37 mouse cellular contexts compared by ENCODE assay signal in genomic region chr7:26082595-26082994, GRCm38 (mm10). TPM values are rescaled to one million over a fixed set of nuclear protein-coding genes. Genes with fewer than 3 reads are reported as not detected.
"Had no signal": no experiment of that assay in that cellular context is flagged by ENCODE, and none has a peak within 500 bp of the region (broad histone marks: within the 10 kb centered on the region; RNA-seq: fewer than 3 reads in every experiment).

No protein-coding gene starts in this region.

- H3K36me3 ChIP-seq: heart, embryonic 10.5 days; heart, embryonic 12.5 days; hindbrain, embryonic 10.5 days; hindbrain, embryonic 12.5 days; intestine, embryonic 15.5 days; limb, embryonic 10.5 days; limb, embryonic 12.5 days had no signal

- H3K9ac ChIP-seq: heart, embryonic 12.5 days; hindbrain, embryonic 12.5 days; hindbrain, embryonic 14.5 days; intestine, embryonic 15.5 days; limb, embryonic 12.5 days had no signal

- H3K27me3 ChIP-seq: heart, embryonic 12.5 days; hindbrain, embryonic 12.5 days; intestine, embryonic 15.5 days; limb, embryonic 12.5 days had no signal

- H3K4me2 ChIP-seq: heart, embryonic 12.5 days; hindbrain, embryonic 12.5 days; hindbrain, embryonic 14.5 days; intestine, embryonic 15.5 days; limb, embryonic 12.5 days had no signal

- H3K27ac ChIP-seq: gastrocnemius, adult 2 months; heart, embryonic 10.5 days; hindbrain, embryonic 10.5 days; hindbrain, embryonic 12.5 days; hindbrain, embryonic 14.5 days; intestine, embryonic 15.5 days; layer of hippocampus, adult 2 months; left cerebral cortex, adult 2 months; limb, embryonic 10.5 days; limb, embryonic 12.5 days had no signal

- H3K4me1 ChIP-seq: heart, embryonic 10.5 days; heart, embryonic 12.5 days; hindbrain, embryonic 10.5 days; hindbrain, embryonic 12.5 days; intestine, embryonic 15.5 days; limb, embryonic 10.5 days; limb, embryonic 12.5 days had no signal

- ATAC-seq: hindbrain, embryonic 16.5 days; inflammation-experienced regulatory T-cells, adult 6 months; intestine, embryonic 15.5 days; intestine, postnatal 0 days had no signal

- H3K9me3 ChIP-seq: heart, embryonic 10.5 days; intestine, embryonic 15.5 days had no signal

- DNase-seq: gastrocnemius, adult 2 months; gastrocnemius, postnatal 10 days; gastrocnemius, postnatal 25 days; heart, adult 18-20 months; heart, postnatal 10 days; heart, postnatal 4 days; kidney, adult 18-20 months; kidney, adult 8-10 months; kidney, postnatal 10 days; kidney, postnatal 25 days; kidney, postnatal 4 days had no signal

- H3K4me3 ChIP-seq: gastrocnemius, adult 2 months; heart, embryonic 10.5 days; heart, embryonic 12.5 days; hindbrain, embryonic 10.5 days; hindbrain, embryonic 12.5 days; intestine, embryonic 15.5 days; layer of hippocampus, adult 2 months; left cerebral cortex, adult 2 months; limb, embryonic 10.5 days; limb, embryonic 12.5 days had no signal

RNA-seq across cellular contexts. Expression of gene Cyp2b13, which starts 21.3 kb away (rescaled TPM):
- total RNA-seq: gastrocnemius, adult 2 months; gastrocnemius, postnatal 10 days; gastrocnemius, postnatal 25 days; gastrocnemius, postnatal 4 days; granulocyte monocyte progenitor cell, adult 5-6 weeks; heart, postnatal 10 days; heart, postnatal 25 days; layer of hippocampus, adult 2 months; layer of hippocampus, postnatal 10 days; layer of hippocampus, postnatal 25 days; left cerebral cortex, adult 2 months; left cerebral cortex, postnatal 14 days; left cerebral cortex, postnatal 36 days had no signal
- polyA plus RNA-seq: frontal cortex, adult 2 months; heart, embryonic 10.5 days; heart, embryonic 12.5 days; heart, embryonic 14.5 days; heart, embryonic 16.5 days; hindbrain, embryonic 10.5 days; hindbrain, embryonic 12.5 days; hindbrain, embryonic 14.5 days; hindbrain, embryonic 16.5 days; inflammation-experienced regulatory T-cells, adult 6 months; intestine, embryonic 15.5 days; intestine, postnatal 0 days; kidney, embryonic 14.5 days; kidney, embryonic 16.5 days; limb, embryonic 10.5 days; limb, embryonic 12.5 days; limb, embryonic 14.5 days had no signal
